8 mouse cellular contexts compared by ENCODE assay signal in the genomic region with DNA sequence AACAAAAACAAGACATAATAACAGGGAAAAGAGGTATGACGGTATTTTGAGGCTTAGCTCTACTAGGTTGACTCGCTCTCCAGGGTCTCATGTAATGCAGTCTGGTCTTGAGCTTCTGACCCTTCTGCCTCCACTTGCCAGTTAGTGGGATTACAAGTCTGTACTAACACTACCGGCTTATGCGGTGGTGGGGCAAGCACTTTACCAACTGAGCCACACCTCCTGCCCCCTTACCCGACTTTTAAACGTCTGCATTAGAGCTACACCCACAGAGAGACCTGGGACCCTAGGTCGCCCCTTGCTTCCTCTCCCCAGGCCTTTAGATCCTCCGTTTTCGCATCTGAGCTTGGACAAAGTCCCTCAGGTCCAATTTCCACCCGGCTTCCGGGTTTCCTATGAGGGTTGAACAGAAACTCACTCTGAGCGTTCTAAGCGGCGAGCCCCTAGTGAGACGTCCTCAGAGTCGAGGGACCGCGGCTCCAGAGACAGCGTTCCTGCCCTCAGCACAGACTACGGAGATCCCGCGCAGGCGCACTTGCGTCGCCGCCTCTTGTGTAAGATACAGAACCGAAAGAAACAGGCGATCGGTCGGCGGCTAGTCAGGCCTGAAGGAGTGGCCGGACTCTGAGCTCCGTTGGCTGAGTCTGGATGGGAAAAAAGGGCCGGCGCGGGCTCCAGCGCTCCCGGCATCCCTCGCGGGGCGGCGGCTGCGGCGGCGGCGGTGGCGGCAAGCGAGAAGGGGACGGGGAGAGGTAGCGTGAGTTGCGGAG. TPM values are rescaled to one million over a fixed set of nuclear protein-coding genes. Genes with fewer than 3 reads are reported as not detected.
DNase-seq lines count a peak whose midpoint lies in the region; ATAC-seq lines count a peak whose summit lies in the region.

Ptcd1 (minus strand) TSS at position 573 of the 770 bp plus-strand sequence.
Cpsf4 (plus strand) TSS at position 678 of the 770 bp plus-strand sequence.

- peak; percentile 99 for DNase-seq in c-Kit-negative CD71-positive TER-119-positive erythroid progenitor cells, embryonic 14.5 days (ENCODE audit: low read depth, low spot score)
- DNase-seq in fibroblast of lung, adult 2 months (ENCODE audit: low read depth): peak; percentile 92
- peak; percentile 99 for DNase-seq in kidney, postnatal 14 days
- DNase-seq in liver, embryonic 13.5 days: peak; percentile 98
- peak; percentile 100 for DNase-seq in neural tube, embryonic 10.5 days (ENCODE audit: extremely low spot score, low spot score)

- no peaks in the 10 kb centered on the region for H3K9me3 ChIP-seq in heart, embryonic 14.5 days (ENCODE audit: control insufficient read depth, low read length)
- H3K9me3 ChIP-seq in liver, embryonic 13.5 days (replicated peaks): no peaks in the 10 kb centered on the region
- H3K9me3 ChIP-seq in stomach, embryonic 16.5 days (replicated peaks; ENCODE audit: control insufficient read depth, low read length): no peaks in the 10 kb centered on the region

- no peaks in the 10 kb centered on the region for H3K27me3 ChIP-seq in heart, embryonic 14.5 days (ENCODE audit: control insufficient read depth, insufficient read depth, low read length)
- H3K27me3 ChIP-seq in liver, embryonic 13.5 days: no peaks in the 10 kb centered on the region
- H3K27me3 ChIP-seq in stomach, embryonic 16.5 days (ENCODE audit: control insufficient read depth, insufficient read depth, low read length): no peaks in the 10 kb centered on the region

- peaks cover 4 to 29% of the 10 kb centered on the region in 2 experiments for H3K4me1 ChIP-seq in heart, embryonic 14.5 days (ENCODE audit: control insufficient read depth in 2 of 2, insufficient read depth in 2 of 2, low read length in 2 of 2)
- peaks cover 46% of the 10 kb centered on the region for H3K4me1 ChIP-seq in liver, embryonic 13.5 days (replicated peaks)
- peaks cover 19% of the 10 kb centered on the region for H3K4me1 ChIP-seq in stomach, embryonic 16.5 days (ENCODE audit: control insufficient read depth, insufficient read depth, low read length)

- WGBS in heart, embryonic 14.5 days: under 1% methylated on average over 51 of the region's 51 CpGs
- WGBS in liver, embryonic 13.5 days (ENCODE audit: insufficient replicate concordance): under 1% methylated on average over 51 of the region's 51 CpGs
- WGBS in stomach, embryonic 16.5 days: under 1% methylated on average over 51 of the region's 51 CpGs

- peak within 1 kb of the TSS; percentile 86 to 99 for H3K4me3 ChIP-seq in heart, embryonic 14.5 days (ENCODE audit: control insufficient read depth in 1 of 2, insufficient read depth in 1 of 2, low read depth in 1 of 2, low read length in 2 of 2)
- peak within 1 kb of the TSS; percentile 99 for H3K4me3 ChIP-seq in liver, embryonic 13.5 days (replicated peaks)
- peak within 1 kb of the TSS; percentile 95 for H3K4me3 ChIP-seq in stomach, embryonic 16.5 days (replicated peaks; ENCODE audit: low read length)

- peaks cover 50% of the 10 kb centered on the region for H3K36me3 ChIP-seq in heart, embryonic 14.5 days (ENCODE audit: control insufficient read depth, insufficient read depth, low read length)
- peaks cover 53% of the 10 kb centered on the region for H3K36me3 ChIP-seq in liver, embryonic 13.5 days
- H3K36me3 ChIP-seq in stomach, embryonic 16.5 days (ENCODE audit: control insufficient read depth, insufficient read depth, low read length): no peaks in the 10 kb centered on the region

- peak within 1 kb of the TSS; percentile 92 for H3K4me2 ChIP-seq in heart, embryonic 14.5 days (ENCODE audit: low read length)
- peak within 1 kb of the TSS; percentile 82 for H3K4me2 ChIP-seq in liver, embryonic 13.5 days
- H3K4me2 ChIP-seq in stomach, embryonic 16.5 days (ENCODE audit: low read depth, low read length): peak within 1 kb of the TSS; percentile 85

- H3K9ac ChIP-seq in heart, embryonic 14.5 days (ENCODE audit: low read length): peak within 1 kb of the TSS; percentile 98
- peak within 1 kb of the TSS; percentile 99 for H3K9ac ChIP-seq in liver, embryonic 13.5 days
- H3K9ac ChIP-seq in stomach, embryonic 16.5 days (ENCODE audit: low read length): peak within 1 kb of the TSS; percentile 99

- peak within 1 kb of the TSS; percentile 91 to 94 for H3K27ac ChIP-seq in heart, embryonic 14.5 days (replicated peaks in 1 of 2; ENCODE audit: control insufficient read depth in 1 of 2, insufficient read depth in 1 of 2, low read depth in 2 of 2, low read length in 2 of 2)
- H3K27ac ChIP-seq in liver, embryonic 13.5 days: peak within 1 kb of the TSS; percentile 87
- H3K27ac ChIP-seq in stomach, embryonic 16.5 days (ENCODE audit: low read length): peak within 1 kb of the TSS; percentile 92

- ATAC-seq in CD4-positive, CD25-positive, alpha-beta regulatory T cell, adult 4 months: peak; percentile 95
- ATAC-seq in heart, embryonic 14.5 days (ENCODE audit: insufficient number of reproducible peaks, insufficient read depth, low FRiP score, low read depth): peak; percentile 93
- peak; percentile 96 for ATAC-seq in liver, embryonic 13.5 days (ENCODE audit: low read depth)
- peak; percentile 96 for ATAC-seq in stomach, embryonic 16.5 days (ENCODE audit: insufficient read depth, low FRiP score)

RNA-seq across cellular contexts. Expression of gene Ptcd1, which starts in this region (rescaled TPM):
- 10 to 100 TPM; 13.6 to 28.7 TPM for polyA plus RNA-seq in CD4-positive, CD25-positive, alpha-beta regulatory T cell, adult 4 months (2017; shearing (Covaris generic))
- 10.6 and 11.2 TPM in 2 replicates for polyA plus RNA-seq in heart, embryonic 14.5 days (2014; fragmentation: Nextera tagmentation; extraction: Ambion mirVana)
- polyA plus RNA-seq in liver, embryonic 13.5 days (2015; fragmentation: Nextera tagmentation; extraction: Ambion mirVana): 8.6 and 9.4 TPM in 2 replicates
- 15.1 and 17.4 TPM in 2 replicates for polyA plus RNA-seq in stomach, embryonic 16.5 days (2015; fragmentation: Nextera tagmentation; extraction: Ambion mirVana)

RNA-seq across cellular contexts. Expression of gene Cpsf4, which starts in this region (rescaled TPM):
- polyA plus RNA-seq in CD4-positive, CD25-positive, alpha-beta regulatory T cell, adult 4 months (2017; shearing (Covaris generic)): 10 to 100 TPM; 15.6 to 19.6 TPM
- polyA plus RNA-seq in heart, embryonic 14.5 days (2014; fragmentation: Nextera tagmentation; extraction: Ambion mirVana): 13.6 and 14.1 TPM in 2 replicates
- 32.4 and 34.7 TPM in 2 replicates for polyA plus RNA-seq in liver, embryonic 13.5 days (2015; fragmentation: Nextera tagmentation; extraction: Ambion mirVana)
- polyA plus RNA-seq in stomach, embryonic 16.5 days (2015; fragmentation: Nextera tagmentation; extraction: Ambion mirVana): 35.2 and 36.3 TPM in 2 replicates

Comparison
In these comparisons a context has a peak if more than half of its experiments do, and no peak if none do; other contexts are left out.
1. Peak in every context shown above with its lines: DNase-seq, ATAC-seq, H3K4me3 ChIP-seq and H3K27ac ChIP-seq.